Mouse (Mus musculus) 3134 (cell line): Measurements from ENCODE around the gene Atrnl1.

ENCODE experiments used
- DNase-seq: peaks from one replicate; pipeline ENCODE4 v3.0.0-alpha.2; 2011; ENCODE audit warnings: low spot score; ENCODE audit not compliant: insufficient read length; ENCODE audit errors: extremely low read depth

The Atrnl1 gene

GRCm38 (mm10) chr19:58104544-58104943 lies 493.7 kb downstream of the Atrnl1 start:
- peak; percentile 84 for DNase-seq

DNA sequence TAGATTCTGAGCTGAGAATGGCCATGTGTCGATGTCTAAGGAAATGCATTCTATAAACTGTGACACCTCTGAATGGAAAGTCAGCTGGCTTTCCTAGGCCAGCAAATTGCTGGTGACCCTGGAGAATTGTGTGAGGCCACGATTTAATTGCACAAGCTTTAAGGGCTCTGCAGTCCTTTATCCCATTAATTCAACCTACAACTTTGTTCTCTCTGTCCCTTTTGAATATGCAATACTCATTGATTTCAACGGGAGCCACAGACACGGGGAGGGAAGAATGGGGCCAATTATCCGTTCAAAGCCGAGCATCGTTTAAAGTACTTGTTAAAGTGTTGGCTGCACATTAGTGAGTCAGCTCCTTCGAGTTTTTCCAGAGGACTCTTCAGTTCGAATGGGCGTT lies 496.8 kb downstream of the Atrnl1 start:
- no peak for DNase-seq

GRCm38 (mm10) chr19:58110491-58110890 lies 499.7 kb downstream of the Atrnl1 start:
- no peak for DNase-seq

GRCm38 (mm10) chr19:58111291-58111690 lies 500.5 kb downstream of the Atrnl1 start:
- no peak for DNase-seq

- no peak for DNase-seq
Observed at GRCm38 (mm10) chr19:58112151-58112550, 501.3 kb downstream of the Atrnl1 start.

GRCm38 (mm10) chr19:58113092-58113731 lies 502.4 kb downstream of the Atrnl1 start:
- no peak for DNase-seq

GRCm38 (mm10) chr19:58117595-58117994 lies 506.8 kb downstream of the Atrnl1 start:
- no peak for DNase-seq

GRCm38 (mm10) chr19:58118141-58118835 lies 507.5 kb downstream of the Atrnl1 start:
- no peak for DNase-seq

DNA sequence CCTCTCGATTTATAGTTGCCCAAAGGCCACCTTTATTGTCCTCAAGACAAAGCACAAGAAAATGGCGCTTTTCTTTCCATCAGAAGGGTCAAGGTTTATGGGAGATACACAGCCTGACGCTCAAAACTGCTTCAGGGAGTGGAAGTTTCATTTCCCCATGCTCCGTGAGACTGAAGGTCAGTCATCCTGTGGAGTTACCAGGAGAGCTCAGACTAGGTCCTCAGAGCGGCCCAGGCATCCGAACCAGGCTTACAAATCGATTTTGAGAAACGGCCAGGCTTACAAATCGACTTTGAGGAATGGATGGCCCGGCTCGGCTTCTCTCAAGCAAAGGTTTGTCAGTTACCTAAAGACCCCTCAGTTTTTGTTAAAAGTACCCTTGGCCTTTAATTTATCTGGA lies 508.0 kb downstream of the Atrnl1 start:
- DNase-seq: no peak

- DNase-seq: no peak
Observed at GRCm38 (mm10) chr19:58119681-58120173, 508.9 kb downstream of the Atrnl1 start.

GRCm38 (mm10) chr19:58120661-58121060 lies 509.8 kb downstream of the Atrnl1 start:
- DNase-seq: no peak

DNA sequence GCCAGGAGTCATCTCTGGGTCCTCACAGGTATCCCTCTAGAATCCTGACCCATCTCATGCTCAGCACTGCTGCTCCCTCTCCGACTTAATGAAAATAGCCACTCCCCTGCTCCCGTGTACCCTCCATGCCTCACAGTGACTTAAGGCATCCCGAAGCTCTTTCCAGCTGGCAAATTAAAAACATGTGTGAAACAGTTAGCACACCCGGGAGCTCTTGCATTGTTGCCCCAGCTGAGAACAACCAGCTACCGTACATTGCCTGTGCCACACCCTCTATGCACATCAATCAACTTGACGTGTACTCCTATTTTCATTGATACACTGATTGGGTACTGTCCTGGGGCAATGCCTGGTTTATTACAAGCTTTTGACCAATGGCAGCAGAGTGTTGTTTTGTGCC lies 510.8 kb downstream of the Atrnl1 start:
- no peak for DNase-seq

DNA sequence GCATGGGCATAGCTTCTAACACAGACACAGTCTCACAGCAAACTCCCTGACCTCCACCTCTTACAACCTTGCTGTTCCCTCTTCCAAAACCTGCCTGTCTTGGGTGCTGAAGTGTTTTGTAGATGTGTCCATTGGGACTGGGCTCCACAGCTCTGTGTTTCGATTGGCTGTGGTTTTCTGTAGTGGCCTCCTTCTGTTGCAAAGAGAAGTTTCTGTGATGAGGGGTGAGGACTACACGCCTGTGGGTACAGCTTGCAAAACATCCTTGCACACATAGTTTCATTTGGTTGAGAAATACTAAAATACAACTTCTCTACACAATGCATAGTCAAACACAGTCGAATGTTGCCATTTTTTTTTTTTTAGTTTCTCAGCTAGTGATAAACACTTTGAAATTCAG lies 512.8 kb downstream of the Atrnl1 start:
- no peak for DNase-seq

- DNase-seq: no peak
Observed at GRCm38 (mm10) chr19:58124566-58124965, 513.7 kb downstream of the Atrnl1 start.

DNA sequence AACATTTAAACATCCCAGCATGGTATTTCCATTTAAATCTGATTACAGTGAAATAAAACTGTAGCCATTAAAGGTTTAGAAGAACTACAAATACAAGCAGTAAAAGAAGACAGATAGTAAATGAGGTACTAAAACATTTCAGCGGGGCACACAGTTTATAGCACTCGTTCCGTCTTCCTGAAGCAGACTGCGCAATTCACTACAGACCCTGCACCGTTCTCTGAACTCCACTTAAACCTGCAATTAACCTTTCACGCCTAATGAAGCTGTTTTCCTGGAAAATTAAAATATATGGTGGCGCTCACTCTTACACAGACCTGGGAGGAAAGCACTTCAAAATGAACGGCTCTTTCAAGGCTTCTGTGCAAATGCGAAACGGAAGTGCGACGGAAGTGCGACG lies 514.2 kb downstream of the Atrnl1 start:
- DNase-seq: no peak

- no peak for DNase-seq
Observed at GRCm38 (mm10) chr19:58131896-58132295, 521.1 kb downstream of the Atrnl1 start.

DNA sequence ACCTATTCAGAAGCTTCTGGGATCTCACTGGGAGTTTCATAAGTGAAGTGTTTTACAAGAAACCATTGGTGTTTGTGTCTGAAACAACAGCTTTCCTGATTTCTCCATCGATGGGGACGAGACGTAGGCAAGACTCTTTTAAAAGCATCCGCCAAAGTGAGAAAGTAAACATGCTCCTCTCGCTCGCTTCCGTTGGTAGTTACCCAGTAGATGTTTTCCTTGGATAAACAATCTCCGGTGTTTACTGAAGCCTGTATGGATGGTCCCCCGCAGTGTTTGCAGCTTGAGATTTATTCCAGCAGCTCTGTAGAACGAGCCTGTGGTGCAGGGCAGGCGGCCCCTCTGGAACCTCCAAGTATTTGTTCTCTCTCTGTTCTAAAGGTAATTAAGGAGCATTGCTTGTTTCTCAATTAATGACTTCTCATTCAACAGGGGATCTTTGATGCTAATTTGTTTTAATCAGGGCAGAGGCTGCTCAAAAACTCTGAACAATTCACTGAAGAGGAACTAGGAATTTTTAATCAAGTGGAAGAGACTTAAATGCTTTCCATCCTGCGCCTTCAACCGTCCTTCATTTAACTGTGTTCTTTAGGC lies 529.5 kb downstream of the Atrnl1 start:
- DNase-seq: no peak

GRCm38 (mm10) chr19:58143853-58144454 lies 533.1 kb downstream of the Atrnl1 start:
- no peak for DNase-seq

- DNase-seq: peak; percentile 49
Observed at GRCm38 (mm10) chr19:58145521-58145920, 534.7 kb downstream of the Atrnl1 start.

DNA sequence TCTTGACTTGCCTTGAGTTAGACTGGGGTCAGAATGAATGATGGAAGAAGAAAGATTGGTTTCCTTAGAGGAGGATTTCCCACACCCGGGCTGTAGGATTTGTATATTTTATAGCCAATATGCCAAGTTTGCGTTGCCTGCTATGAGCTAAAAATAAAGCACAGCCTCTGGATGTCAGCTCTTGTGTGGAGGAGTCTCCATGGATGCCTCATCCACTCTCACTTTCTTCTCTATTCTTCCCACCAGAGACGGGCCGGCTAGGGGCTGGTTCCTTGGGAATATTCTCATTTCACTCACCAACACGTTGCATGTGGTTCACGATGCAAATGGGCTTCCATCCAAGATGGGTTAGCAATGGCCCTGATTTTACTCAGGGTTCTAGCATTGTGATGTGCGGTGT lies 540.4 kb downstream of the Atrnl1 start:
- no peak for DNase-seq

GRCm38 (mm10) chr19:58161569-58161968 lies 550.7 kb downstream of the Atrnl1 start:
- no peak for DNase-seq
